Mouse (Mus musculus) megakaryocyte, embryonic 14.5 days (primary cell): Measurements from ENCODE around the gene Ppp1cb.

ENCODE experiments used
- FLI1 ChIP-seq: IDR thresholded peaks from 2 replicates; pipeline ENCODE4 v1.6.1; 2012; ENCODE audit warnings: low read length, inconsistent platforms, mixed read lengths
- GATA1 ChIP-seq: IDR thresholded peaks from 3 replicates; pipeline ENCODE4 v1.6.1; 2012; ENCODE audit warnings: mixed read lengths, low read length, inconsistent platforms, borderline replicate concordance

- no peak for TF ChIP-seq GATA1
- no peak for TF ChIP-seq FLI1
Measured at GRCm38 (mm10) chr5:32494084-32494700, 35.5 kb downstream of the Ppp1cb start.
